Mouse (Mus musculus) megakaryocyte, embryonic 14.5 days (primary cell): ENCODE results near the gene 9830107B12Rik. TPM values are rescaled to one million over a fixed set of nuclear protein-coding genes. Genes with fewer than 3 reads are reported as not detected.
"Not testable (repeated sequence)": the region's sequence is repeated elsewhere in the genome, so short reads cannot be mapped to it uniquely, and the experiment has no call there.

ENCODE experiments used
- H3K27me3 ChIP-seq: replicated peaks from 2 replicates; pipeline ENCODE3; 2012; ENCODE audit warnings: inconsistent platforms
- H3K36me3 ChIP-seq: replicated peaks from 2 replicates; pipeline ENCODE3; 2012; ENCODE audit warnings: low read length, inconsistent platforms, mixed read lengths
- H3K4me1 ChIP-seq: 2 replicates; pipeline ENCODE4 v1.6.1; 2012; ENCODE audit warnings: inconsistent platforms
- H3K4me3 ChIP-seq: replicated peaks from 2 replicates; pipeline ENCODE3; 2012; ENCODE audit warnings: moderate library complexity, mild to moderate bottlenecking, inconsistent platforms
- H3K9me3 ChIP-seq: 2 replicates; pipeline ENCODE4 v1.6.1; 2012; ENCODE audit warnings: inconsistent platforms
- FLI1 ChIP-seq: IDR thresholded peaks from 2 replicates; pipeline ENCODE4 v1.6.1; 2012; ENCODE audit warnings: low read length, inconsistent platforms, mixed read lengths
- GATA1 ChIP-seq: IDR thresholded peaks from 3 replicates; pipeline ENCODE4 v1.6.1; 2012; ENCODE audit warnings: mixed read lengths, low read length, inconsistent platforms, borderline replicate concordance
- polyA plus RNA-seq: library from polyadenylated mRNA; stranded (reverse); fragments of >175 nt; gene quantifications from 2 replicates; pipeline ENCODE4 v1.2.3, GENCODE M21; 2012; ENCODE audit warnings: low replicate concordance; ENCODE audit not compliant: insufficient read depth

9830107B12Rik gene
- polyA plus RNA-seq: not detected in 2 replicates

GRCm38 (mm10) chr17:48146120-48146519 is at the start of gene 9830107B12Rik:
Gene 9830107B12Rik, minus strand, starts transcription at chr17:48146268.
- H3K4me3 ChIP-seq: peak within 1 kb of the TSS; percentile 53
- no peaks in the 10 kb centered on the region for H3K36me3 ChIP-seq
- H3K9me3 ChIP-seq: peaks cover 9% of the 10 kb centered on the region
- peaks cover 24% of the 10 kb centered on the region for H3K27me3 ChIP-seq
- H3K4me1 ChIP-seq: peaks cover 4% of the 10 kb centered on the region; the same call in 1 of the 2 replicates
- TF ChIP-seq GATA1 (no peak), FLI1 (no peak)

DNA sequence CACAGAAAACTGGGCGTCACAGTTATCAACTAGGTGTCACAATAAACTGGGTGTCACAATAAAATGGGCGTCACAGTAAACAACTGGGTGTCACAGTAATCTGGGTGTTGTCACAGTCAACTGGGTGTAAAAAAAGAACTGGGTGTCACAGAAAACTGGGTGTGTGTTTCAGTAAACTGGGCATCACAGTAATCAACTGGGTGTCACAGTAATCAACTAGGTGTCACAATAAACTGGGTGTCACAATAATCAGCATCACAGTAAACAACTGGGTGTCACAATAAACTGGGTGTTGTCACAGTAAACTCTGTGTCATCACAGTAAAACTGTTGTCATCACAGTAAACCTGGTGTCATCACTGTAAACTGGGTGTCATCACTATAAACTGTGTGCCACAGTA is 46.3 kb upstream of the 9830107B12Rik start:
- Histone ChIP-seq H3K36me3 (no peaks in the 10 kb centered on the region), H3K4me3 (no peak overlapping the region), H3K9me3 (no peaks in the 10 kb centered on the region), H3K4me1 (no peaks in the 10 kb centered on the region), H3K27me3 (no peaks in the 10 kb centered on the region)
- TF ChIP-seq GATA1: no peak

DNA sequence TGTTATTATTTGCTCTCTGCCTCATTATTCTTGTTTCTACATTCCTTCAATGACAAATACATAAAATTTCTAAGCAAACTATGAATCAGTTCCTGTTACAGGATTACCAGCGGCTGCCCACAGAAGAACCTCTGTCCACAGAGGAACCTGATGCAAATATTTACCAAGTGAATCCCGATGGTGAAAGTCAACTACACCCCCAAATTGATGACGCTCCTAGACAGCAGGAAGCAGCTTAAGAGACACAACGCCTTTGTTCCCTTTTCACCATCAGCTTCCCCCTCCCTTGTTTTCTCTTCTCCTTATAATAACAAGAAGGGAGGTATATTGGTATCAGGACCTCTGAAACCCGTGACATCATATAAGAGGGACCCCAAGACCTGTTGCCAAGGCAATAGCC is 39.2 kb upstream of the 9830107B12Rik start:
- Histone ChIP-seq H3K4me3 (no peak overlapping the region), H3K4me1 (peaks cover 9% of the 10 kb centered on the region; the same call in 1 of the 2 replicates), H3K9me3 (0 out of 2 replicates have a peak, but pooled peaks cover 4% of the 10 kb centered on the region), H3K36me3 (no peaks in the 10 kb centered on the region), H3K27me3 (peaks cover 2% of the 10 kb centered on the region)
- no peak for TF ChIP-seq FLI1
- no peak for TF ChIP-seq GATA1

GRCm38 (mm10) chr17:48167103-48167502 is 21.0 kb upstream of the 9830107B12Rik start, which contains the start of gene A530064D06Rik:
Gene A530064D06Rik, minus strand, starts transcription at chr17:48167275.
- H3K36me3 ChIP-seq, H3K27me3 ChIP-seq, H3K4me3 ChIP-seq, H3K4me1 ChIP-seq: not testable (repeated sequence)
- H3K9me3 ChIP-seq: peaks cover 14% of the 10 kb centered on the region

- Histone ChIP-seq H3K36me3 (no peaks in the 10 kb centered on the region), H3K27me3 (peaks cover 5% of the 10 kb centered on the region), H3K9me3 (peaks cover 8% of the 10 kb centered on the region; the same call in 1 of the 2 replicates), H3K4me1 (no peaks in the 10 kb centered on the region; the same call in 1 of the 2 replicates), H3K4me3 (no peak overlapping the region)
- TF ChIP-seq GATA1 (no peak), FLI1 (no peak)
Measured at GRCm38 (mm10) chr17:48157382-48158076, 11.5 kb upstream of the 9830107B12Rik start.

DNA sequence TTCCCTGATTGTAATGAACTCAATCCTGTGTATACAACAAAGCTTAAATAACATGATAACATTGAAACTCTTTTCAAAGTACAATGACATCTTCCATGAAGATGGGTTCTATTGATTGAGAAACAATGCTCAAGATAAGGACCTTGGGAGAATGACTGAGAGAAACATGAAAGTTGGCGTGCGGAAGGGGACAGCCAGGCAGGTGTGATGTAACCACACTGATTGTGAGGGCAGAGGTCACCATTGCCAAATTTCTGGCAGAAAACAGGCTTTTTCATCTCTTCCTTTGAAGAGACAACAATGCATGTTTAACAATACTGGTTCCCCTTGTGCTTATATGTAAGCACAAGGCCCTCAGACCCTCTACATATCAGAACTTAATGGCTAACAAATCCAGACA is 13.3 kb downstream of the 9830107B12Rik start:
- Histone ChIP-seq H3K9me3 (no peaks in the 10 kb centered on the region), H3K4me1 (no peaks in the 10 kb centered on the region), H3K4me3 (no peak overlapping the region), H3K27me3 (no peaks in the 10 kb centered on the region), H3K36me3 (no peaks in the 10 kb centered on the region)
- TF ChIP-seq FLI1 (no peak), GATA1 (no peak)

DNA sequence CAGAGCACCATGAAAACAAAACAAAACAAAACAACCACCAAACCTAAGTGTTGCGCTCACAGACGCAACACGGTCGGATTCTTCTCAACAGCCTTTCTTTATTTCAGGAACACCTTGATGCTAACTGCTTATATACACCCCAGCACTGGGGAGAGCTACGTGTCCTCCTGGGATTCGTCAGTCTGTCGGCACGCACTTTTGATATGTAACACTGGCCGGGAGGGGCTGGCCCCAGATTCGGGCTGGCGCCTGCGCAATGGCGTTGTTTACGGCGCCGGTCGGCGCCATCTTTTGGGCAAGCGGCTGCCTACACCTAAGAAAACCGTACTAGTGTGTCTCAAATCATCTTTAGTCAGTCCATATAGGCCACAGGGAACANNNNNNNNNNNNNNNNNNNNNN is 25.6 kb downstream of the 9830107B12Rik start:
- Histone ChIP-seq H3K27me3 (peaks cover 6% of the 10 kb centered on the region), H3K4me3 (no peak overlapping the region), H3K36me3 (no peaks in the 10 kb centered on the region), H3K4me1 (peaks cover 17% of the 10 kb centered on the region), H3K9me3 (peaks cover 4% of the 10 kb centered on the region)
- TF ChIP-seq GATA1: no peak
- no peak for TF ChIP-seq FLI1

- TF ChIP-seq FLI1 (no peak), GATA1 (no peak)
- peaks cover 4% of the 10 kb centered on the region for H3K27me3 ChIP-seq
- no peak overlapping the region for H3K4me3 ChIP-seq
- H3K4me1 ChIP-seq: peaks cover 17% of the 10 kb centered on the region
- no peaks in the 10 kb centered on the region for H3K36me3 ChIP-seq
- peaks cover 4% of the 10 kb centered on the region for H3K9me3 ChIP-seq
Measured at GRCm38 (mm10) chr17:48119656-48120055, 26.4 kb downstream of the 9830107B12Rik start.

DNA sequence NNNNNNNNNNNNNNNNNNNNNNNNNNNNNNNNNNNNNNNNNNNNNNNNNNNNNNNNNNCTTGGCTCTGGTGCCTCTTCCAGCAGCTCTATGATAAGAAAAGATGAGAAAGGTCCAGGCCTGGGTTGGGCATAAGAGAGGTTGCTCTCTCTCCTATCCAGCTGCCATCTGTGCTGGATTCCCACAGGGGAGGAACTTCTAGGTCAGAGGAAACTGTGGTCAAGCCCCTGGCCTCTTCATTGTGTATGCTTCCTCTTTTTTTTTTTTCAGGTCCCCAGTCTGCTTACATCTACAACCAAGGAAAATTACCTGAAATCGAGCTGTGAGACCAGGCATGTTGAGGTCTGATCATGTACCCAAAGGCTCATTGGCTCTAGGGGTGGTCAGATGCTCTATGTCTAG is 27.5 kb downstream of the 9830107B12Rik start:
- H3K27me3 ChIP-seq: no peaks in the 10 kb centered on the region
- H3K36me3 ChIP-seq: peaks cover 1% of the 10 kb centered on the region
- H3K4me1 ChIP-seq: peaks cover 17% of the 10 kb centered on the region
- H3K4me3 ChIP-seq: no peak overlapping the region
- peaks cover 10% of the 10 kb centered on the region for H3K9me3 ChIP-seq
- TF ChIP-seq FLI1: no peak
- TF ChIP-seq GATA1: no peak

- peaks cover 18% of the 10 kb centered on the region for H3K9me3 ChIP-seq
- H3K4me1 ChIP-seq: peaks cover 4% of the 10 kb centered on the region; the same call in 1 of the 2 replicates
- TF ChIP-seq FLI1 (no peak), GATA1 (no peak)
- H3K4me3 ChIP-seq: no peak overlapping the region
- peaks cover 2% of the 10 kb centered on the region for H3K36me3 ChIP-seq
- peaks cover 31% of the 10 kb centered on the region for H3K27me3 ChIP-seq
Measured at GRCm38 (mm10) chr17:48110547-48111287, 35.4 kb downstream of the 9830107B12Rik start.

DNA sequence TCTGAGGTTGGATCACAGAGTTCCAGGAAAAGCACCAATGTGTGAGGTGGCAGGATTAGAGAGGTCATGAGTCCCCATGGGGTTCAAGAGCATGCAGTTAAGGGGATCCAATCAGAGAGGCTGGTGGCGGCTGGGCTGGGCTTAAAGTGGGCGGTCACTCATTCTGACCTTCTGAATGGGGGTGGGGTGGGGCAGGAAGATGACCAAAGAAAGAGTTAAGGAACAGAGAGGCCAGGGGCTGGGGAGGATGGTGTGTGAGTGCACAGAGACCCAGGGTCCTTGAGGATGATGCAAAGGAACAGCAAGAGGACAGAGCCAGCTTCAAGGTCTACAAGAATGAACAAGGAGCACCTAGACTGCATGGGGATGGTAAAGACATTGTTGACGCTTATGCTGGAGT is 37.5 kb downstream of the 9830107B12Rik start:
- Histone ChIP-seq H3K4me1 (peaks cover 4% of the 10 kb centered on the region; the same call in 1 of the 2 replicates), H3K27me3 (peaks cover 41% of the 10 kb centered on the region), H3K4me3 (no peak overlapping the region), H3K9me3 (peaks cover 11% of the 10 kb centered on the region), H3K36me3 (no peaks in the 10 kb centered on the region)
- no peak for TF ChIP-seq FLI1
- TF ChIP-seq GATA1: no peak
